Mouse (Mus musculus): ENCODE measurements at regions not wholly inside any gene's neighbourhood (a gene's known extent, or its start where the extent isn't known, plus 50 kb on each side); places are given as distances from the start of the nearest gene placed in this dataset.

GRCm38 (mm10) chr3:121870726-121871125 is 55.6 kb upstream of the Abcd3 start:
- TF ChIP-seq EP300 (IDR thresholded peaks at IDR 0.05; ENCODE audit: low read depth) = no peak
- no peak for TF ChIP-seq CTCF (IDR thresholded peaks at IDR 0.05; ENCODE audit: low read depth)

Measured in liver, embryonic 14.5 days (tissue).